Mouse (Mus musculus): ENCODE measurements around the gene Hyal3.

Gene Hyal3

DNA sequence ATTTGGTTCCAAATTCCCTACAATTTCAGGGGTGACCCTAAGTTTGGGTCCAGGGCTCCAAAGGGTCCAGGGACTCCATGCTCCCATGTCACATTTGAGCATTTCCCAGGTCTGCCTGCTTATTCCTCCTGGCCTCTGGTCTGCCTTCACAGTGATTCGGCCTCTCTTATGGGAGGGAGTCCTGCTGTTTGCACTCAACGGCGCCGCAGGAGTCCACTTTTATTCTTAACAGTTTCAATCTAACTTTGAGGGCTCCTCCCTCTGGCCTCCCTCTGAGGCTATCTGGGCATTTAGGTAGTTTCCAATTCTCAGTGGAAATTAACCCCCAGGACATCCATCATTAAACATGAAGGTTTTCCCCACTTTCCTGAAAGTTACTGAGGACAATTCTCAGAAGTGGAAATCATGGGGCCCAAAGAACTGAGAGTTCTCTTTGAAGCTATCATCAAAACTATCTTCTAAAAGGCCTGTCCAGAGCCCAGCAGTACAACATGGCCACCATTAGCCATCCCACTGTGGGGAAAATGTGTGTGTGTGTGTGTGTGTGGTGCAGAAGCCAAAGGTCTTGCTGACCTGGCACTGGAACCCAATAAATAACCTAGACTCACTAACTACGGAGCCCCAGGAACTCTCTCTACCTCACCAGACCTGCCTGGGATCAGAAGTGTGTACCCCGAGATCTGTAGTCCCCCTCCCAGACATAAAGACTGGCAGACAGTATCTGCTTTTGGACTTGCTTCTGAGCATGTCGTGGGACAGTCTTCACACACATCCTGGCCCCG, 13.9 kb downstream of the Hyal3 start:
- no peak for DNase-seq (ENCODE audit: low spot score in 2 of 2)

DNA sequence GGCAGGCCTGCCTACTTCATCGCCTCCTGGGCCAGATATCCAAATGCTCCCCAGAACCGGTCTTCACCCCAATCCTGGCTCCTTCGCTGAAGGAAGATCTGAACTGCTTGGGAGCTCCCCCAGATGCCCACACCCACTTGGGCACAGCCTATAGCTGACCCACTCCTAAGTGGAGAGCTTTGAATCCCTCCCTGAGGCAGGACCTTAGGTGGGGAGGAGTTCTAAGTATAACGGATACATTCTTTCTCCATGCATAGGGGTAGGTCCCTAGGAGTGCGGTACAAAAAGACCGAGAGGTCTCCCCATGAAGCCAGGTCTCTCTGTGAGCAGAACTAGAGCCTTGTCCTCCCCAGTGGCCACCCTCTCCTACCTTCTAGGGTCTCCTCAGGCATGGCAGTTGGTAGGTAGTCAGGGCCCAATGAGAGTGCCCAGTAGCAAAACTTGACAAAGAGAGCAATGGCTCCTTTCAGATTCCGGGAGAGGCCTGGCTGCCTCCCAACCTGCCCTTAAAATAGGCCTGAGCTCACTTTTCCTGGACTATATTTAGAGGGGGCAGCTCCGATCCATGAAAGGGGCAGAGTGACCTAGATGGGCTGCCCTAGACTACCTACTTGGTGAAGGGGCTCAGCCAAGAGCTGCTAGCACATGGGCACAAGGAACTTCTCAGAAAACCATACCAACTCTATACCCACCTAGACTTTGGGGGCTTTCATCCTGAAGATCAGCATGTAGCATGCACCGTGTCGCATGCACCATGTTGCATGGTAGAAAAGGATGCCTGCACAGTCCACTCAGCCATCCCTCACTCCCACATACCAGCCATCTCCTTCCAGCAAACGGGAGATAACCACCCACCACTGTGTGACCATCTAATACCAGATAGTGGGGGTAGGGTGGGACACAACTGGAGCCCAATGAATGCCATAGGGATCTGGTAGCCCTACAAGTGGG, 16.3 kb downstream of the Hyal3 start:
- no peak for DNase-seq (ENCODE audit: low spot score in 2 of 2)

DNA sequence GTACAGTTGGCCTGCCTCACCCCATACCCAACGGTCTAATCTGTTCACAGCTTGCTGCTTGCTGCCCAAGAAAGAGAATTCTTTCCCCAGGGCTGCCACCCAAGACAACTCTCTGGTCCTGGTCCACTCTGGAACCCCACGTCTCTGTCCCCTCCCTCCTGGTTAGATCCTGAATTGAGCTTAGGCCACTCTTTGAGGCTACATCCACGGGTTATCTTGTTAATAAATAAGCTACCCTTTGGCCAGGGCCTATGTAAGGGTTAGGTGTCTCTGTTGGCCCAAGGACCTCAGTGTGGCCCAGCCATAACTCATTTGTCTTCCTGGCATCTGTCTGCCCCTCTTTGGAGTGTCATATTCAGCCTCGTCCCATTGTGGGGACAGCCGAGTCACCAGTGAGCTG, 17.8 kb downstream of the Hyal3 start:
- no peak for DNase-seq (ENCODE audit: low spot score in 2 of 2)

DNA sequence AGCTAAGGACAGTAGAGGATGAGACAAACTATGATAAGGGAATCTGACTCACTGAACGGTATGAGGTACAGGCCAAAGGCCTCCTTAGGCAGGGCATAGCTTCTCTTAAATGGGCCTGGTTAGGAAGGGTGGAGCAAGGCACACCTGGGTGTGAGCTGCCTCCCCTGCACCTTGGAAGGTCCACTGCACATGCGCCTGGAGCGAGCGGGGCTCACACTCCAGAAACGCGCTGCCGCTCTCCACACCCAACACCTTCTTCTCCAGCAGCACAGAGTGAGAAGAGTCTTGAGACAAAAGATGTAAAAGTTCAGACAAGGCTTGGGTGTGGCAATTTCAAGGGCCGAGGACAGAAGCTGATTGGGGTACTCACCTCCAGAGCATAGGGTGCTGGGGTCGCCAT, 18.8 kb downstream of the Hyal3 start:
- no peak for DNase-seq (ENCODE audit: low spot score in 2 of 2)

DNA sequence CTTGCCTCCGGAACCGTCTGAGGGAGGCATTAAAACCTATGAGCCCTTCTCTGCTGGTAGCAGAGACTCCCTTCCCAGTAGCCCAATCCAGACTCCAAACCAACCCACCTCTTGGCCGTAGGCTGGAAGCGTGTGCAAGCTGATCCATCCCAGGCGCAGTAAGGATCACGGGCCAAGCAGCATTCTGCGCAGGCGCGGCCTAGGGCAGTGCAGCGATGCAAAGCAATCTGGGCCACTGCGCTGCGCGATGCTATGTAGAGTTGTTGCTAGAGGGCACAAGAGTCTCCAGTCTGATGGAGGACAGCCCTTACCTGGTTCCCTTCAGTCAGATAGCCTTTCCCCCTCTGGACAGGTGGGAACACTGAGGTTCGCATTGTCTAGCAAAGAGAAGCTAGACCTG, 19.2 kb downstream of the Hyal3 start:
- DNase-seq (ENCODE audit: low spot score in 2 of 2) = no peak

DNA sequence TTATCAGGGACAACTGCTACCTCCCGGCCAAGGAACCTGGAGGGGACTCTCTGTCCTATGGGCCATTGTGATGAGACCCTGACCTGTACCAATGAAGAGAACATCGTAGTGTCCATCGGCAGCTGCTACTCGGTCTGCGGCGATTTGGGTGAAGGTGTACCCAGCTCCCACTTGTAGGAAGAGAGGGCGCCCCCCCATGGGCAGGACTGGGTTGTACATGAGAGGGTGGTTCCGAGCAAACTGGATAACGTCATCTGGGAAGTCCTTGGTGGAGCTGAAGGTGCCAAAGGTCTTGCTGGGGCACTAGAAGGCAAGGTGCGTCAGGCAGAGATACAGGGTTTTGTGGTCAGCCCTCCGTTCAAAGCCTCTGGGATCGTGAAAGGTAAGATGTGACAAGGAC, 20.1 kb downstream of the Hyal3 start:
- DNase-seq (ENCODE audit: low spot score in 2 of 2) = no peak

DNA sequence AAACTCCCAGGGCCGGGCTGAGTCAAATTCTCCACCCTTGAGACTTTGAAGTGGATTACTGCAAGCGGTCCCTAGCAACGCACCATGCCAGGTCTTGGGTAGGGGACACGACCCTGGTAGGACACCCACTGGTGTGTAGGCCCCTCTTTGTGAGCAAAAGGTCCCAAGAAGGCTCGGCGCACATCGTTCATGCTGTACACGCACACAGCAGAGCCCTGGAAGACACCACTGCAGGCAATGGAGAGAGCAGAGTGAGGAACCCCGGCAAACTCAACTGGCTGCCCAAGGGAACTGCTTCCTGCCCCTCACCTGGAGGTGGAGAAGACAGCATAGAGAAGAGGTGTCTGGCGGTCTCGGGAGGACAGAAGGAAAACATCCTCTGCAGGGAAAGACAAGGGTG, 20.7 kb downstream of the Hyal3 start:
- DNase-seq (ENCODE audit: low spot score in 2 of 2) = no peak

DNA sequence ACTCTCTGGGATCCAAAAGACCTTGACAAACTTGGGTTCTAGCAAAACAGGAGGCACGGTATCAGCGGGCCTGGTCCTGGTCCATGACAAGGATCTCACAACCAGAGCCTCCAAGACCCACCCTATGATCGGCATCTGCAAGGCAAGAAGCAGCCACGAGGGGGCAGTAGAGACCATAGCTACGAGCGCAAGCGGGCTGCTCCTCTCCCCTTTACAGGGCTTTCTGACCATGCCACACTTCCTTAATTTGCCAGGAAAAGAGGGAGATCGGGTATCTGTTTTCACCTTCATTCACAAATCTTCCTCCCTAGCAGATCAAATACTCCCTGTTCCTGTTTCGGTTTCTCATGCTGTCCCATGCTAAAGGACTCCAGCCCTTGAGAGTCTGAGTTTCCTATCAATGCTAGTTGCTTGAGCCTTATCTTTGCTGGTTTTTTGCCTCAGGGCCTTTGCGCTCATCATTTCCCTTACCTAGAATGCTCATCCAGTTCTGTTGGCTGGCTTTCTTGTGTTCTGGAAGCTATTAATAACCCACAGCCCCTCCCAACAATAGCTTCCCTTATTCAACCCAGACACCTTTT, 21.5 kb downstream of the Hyal3 start:
- peak; percentile 81 to 84 for DNase-seq (ENCODE audit: low spot score in 2 of 2)

DNA sequence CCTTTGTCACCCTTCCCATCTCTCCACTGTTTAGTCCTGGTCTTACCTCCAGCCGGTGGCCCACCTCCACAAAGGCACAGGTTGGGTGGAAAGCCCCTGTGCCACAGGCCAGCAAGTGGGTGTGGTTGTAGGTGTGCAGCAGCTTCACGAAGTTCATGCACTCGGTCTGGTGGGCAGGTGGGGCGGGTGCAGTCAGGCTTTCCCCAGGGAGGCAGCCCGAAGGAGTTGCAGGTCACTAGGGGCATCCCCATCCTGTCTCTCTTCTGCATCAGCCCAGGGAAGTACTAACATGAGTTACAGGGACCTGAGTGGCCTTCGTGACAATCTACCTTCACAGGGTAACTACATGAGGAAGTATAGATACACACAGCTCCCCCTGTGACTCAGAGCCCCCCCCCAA, 22.6 kb downstream of the Hyal3 start:
- DNase-seq (ENCODE audit: low spot score in 2 of 2) = peak; percentile 66 to 70

DNA sequence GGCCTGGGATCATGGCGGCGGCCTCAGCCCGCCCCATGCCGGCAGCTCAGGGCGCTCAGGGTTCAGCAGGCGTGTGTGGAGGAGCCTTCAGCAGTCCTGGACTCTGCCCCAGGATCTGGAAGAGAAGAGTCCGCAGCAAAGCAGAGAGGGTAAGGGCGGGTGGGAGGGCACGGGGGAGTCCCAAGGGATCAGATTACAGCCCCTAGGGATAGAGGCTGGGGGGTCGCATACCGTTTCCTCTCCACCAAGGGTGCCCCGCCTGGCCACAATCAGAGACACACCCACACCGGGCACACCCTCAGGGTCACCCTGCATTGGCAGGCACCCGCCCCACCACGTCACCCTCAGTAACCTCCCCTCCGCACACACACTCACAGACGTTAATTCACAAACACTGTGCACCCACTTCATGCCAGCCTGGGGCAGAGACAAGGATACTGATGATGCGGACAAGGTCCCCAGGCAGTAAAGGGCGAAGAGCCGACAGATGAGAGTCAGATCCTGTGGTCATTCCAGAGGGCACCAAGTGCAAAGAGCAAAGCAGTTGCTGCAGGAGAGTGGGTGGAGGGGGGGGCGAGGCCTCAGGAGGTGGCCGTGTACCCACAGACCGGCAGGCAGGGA, 24.5 kb downstream of the Hyal3 start:
- DNase-seq (ENCODE audit: low spot score in 2 of 2) = no peak

DNA sequence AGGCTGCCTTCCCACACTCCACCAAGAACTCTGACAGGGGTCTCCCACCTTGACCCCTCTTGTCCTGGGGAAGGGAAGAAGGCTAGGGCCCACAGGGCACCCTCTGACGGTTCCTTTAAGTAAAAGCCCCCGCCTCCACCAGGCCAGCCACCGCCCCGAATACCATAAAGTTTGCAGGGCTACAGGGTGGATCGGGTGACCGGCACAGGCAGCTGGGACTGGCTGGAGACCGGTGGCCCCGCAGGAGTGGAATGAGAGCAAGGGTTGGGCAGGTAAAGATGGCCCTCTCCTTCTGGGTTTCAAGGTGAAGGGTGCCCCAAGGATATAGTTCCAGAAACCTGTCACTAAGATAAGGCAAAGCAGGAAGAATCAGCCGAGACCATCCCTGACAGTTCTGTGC, 26.0 kb downstream of the Hyal3 start:
- no peak for DNase-seq (ENCODE audit: low spot score in 2 of 2)

DNA sequence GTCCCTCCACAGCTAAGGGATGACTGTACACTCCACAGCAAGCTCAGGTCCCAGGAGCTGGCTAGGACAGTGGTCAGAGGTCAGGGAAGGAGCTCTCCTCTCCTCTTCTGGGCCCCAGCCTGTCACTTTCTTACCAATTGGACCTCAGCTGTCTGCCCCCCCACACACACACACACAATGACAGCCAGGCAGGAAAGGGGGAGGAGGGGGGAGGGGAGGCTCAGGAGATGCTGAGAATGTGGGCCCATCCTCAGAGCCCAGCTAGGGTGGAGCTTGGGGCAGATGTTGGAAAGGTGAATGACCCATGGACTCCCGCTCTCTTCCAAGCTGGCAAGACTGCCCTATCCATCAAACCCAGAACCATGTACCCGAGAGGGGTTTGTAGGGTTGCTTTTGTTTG, 26.4 kb downstream of the Hyal3 start:
- DNase-seq (ENCODE audit: low spot score in 2 of 2) = no peak

DNA sequence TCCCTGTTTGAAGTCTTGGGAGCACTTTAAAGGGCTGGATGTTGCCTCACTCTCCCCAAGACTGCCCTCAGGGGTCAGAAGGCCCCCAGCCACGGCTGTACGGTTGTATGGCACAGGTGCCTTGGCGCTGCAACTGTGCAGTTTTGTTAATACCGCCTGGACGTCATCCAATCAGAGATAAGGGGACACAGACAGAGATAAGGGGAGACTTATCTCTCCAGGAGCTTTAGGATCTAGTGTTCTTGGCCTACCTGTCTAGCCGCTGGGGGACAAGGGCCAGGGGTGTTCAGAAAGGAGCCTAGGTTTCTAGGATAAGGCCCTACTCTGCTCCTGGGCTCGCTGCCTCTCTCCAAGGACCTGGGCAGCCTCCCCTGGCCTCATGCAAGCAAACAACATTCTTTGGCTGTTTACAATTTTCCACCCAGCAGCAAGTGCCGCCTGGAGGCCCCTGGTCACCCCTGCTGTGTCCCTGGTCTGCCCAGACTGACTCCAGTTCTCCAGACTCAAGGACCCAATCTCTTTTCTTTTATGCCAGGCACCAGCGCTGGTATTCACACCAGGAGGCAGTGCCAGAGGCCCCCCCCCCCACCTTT, 27.1 kb downstream of the Hyal3 start:
- DNase-seq (ENCODE audit: low spot score in 2 of 2) = no peak

DNA sequence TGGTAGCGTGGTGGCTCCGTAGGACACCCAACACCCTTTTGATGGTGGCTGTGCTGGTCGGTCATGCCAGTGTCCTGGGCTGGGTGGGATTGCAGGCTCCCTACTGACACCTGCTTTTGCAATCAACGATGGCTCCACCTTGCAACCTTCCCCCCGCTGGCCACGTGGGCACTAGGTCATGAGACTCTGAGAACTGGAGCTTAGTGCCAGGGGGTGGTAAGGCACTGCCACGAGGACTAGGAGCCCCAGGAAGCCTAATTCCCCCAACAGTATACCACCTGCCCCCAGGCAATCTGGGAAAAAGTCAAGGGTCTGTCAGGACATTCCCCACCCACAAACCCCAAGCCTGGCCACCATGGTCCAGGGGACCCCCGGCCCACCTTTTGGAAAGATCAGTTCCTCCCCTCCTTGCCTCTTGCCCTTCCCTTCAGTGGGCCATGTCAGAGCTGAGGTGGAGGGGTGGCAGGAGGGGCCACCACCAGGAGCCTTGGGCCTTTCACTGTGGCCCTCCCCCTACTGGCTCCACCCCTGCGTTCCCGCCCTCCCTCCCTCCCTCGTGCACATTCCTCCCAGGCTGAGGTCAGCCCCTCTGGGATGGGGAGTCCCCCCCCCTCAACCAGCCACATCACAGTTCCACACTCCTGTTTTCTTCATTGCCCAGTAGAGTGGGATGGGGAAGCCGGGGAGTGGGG, 28.3 kb downstream of the Hyal3 start, which contains the start of gene Sema3b:
Gene Sema3b, minus strand, starts transcription at position 489 of the 692 bp plus-strand sequence.
- no peak for DNase-seq (ENCODE audit: low spot score in 2 of 2)

DNA sequence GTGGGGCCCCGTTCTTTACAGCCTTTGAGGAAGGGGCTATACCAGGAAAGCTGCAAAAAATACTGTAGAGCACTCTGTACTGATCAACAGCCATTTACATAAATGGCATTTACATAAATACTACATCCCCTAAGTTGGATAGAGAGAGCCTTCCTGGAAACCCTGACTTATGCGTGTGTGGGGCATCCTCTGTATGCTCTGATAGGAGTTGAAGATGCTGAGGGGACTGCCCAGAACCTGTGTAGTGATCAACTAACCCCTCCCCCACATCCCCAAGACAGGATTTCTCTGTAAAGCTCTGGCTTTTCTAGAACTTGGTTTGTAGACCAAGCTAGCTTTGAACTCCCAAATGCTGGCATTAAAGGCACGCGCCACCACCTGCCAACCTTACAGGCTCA, 28.8 kb downstream of the Hyal3 start:
- DNase-seq (ENCODE audit: low spot score in 2 of 2) = no peak

DNA sequence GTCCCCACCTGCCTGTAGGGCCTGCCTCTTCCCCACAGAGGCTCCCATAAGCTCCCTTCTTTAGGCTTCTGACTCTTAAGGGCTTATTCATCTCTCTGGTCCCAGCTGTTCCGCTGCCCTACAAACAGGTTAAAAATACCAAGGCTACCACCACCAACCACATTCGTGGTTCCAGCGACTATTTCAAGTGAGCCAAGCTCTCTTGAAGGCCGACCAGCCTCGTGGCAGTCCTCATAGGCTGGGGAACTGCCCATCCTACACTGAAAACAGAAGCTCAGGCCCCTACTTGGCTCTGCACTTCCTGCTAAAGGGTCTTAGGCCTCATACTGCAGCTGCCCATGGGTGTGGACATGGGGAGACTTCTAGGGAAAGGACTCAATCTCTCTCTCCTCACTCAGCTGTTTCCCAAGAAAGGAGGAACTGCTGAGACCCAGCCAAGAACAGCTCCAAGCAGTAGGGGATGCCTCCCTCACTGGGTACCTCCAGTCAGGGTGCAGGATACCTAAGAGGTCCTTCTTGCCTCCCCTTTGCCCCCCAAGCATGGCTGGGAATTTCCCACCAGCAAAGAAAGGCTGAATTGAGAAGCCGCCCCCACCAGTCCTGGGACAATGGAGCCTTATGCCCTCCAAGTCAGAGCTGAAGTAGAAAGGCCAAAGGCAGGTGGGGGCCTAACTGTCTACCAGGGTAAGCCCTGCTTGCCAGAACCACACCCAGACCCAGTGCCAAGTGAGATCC, 31.0 kb downstream of the Hyal3 start:
- DNase-seq (ENCODE audit: low spot score in 2 of 2) = no peak

DNA sequence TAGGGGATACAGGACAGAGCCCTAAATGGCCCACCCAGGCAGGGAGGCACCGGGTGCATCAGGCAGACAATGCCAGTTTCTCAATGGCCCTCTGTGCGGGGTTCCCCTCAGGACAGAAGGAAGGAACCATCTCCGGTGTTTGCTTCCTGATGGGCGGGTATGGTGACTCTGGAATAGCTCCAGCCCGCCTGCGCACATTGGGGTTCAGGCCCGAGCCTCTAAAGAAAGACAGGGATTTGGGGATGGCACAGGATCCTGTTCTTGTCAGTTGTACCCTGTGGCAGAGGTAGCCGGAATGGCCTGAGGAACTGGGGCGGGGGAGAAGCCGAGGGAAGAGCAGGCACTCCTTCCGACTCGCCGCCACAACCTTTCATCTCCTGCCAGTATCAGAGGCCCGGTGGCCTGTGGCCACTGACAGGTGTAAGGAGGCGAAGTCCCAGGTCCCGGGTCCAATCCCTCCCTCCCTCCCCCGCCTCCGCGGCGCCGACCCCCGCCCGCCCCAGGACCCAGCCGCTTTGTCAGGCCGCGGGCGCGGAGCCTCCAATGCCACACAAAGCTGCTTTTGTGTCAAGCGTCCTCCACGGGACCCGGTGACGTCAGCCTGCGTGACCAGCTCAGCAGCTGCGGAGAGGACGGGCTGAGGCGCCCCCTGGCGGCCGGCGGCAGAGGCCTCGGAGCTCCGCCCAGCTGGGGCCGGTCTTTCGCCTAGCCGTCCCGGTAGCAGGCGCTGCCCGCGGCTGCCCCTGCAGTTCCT, 31.8 kb downstream of the Hyal3 start:
- DNase-seq (ENCODE audit: low spot score in 2 of 2) = peak; percentile 95

DNA sequence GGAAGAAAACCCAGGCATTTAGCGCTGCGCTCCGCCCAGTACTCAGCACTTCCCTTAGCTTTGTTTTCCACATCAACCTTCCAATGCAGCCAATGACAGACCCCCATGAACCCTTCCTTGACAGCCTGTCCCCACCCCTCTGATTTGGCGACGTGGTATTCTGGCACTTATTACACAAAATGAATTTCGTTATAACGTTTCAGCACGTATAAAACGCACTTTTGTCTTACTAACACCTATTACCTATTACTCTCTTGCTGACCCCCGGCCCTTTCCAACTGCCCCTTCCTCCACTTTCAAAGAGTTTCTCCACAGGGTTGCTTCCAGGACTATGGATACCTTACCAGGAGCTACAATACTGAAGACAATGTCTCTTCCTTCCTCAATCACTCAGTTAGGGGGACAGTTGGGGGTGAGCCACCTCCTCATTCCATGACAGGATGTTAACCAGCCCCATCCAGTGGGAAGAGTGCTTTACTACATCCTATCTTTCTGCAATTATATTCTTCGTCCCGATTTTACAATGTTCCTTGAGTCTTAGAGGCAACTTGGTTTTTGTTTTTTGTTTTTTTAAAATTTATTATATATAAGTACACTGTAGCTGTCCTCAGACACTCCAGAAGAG, 32.4 kb downstream of the Hyal3 start:
- DNase-seq (ENCODE audit: low spot score in 2 of 2) = no peak

DNA sequence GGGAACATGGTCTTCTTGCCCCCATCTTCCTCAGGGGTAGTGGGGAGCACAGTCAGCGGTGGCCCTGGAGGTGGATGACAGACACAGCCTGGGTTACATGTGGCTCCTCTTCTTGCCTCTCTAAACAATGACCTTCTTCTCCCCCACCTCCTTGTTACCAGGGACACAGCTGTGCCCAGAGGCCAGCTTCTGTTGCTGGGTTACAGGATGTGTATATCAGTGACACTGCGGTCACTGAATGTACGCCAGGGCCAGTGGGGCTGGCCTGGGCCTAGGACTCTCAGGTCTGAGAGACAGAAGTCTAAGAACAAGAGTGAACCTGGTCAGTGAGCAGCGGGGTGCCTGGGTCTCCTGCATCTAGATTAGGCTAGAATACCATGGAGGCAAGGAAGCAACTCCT, 34.4 kb downstream of the Hyal3 start:
- no peak for DNase-seq (ENCODE audit: low spot score in 2 of 2)
